Mouse (Mus musculus) neural tube, embryonic 12.5 days (tissue): Measurements from ENCODE around the gene Daxx. TPM values are rescaled to one million over a fixed set of nuclear protein-coding genes. Genes with fewer than 3 reads are reported as not detected.

Experiments used
- ATAC-seq: fragments of 200-750 bp; cut with Nextera tagmentation; 2 replicates; pipeline ENCODE4 v1.8.0; 2017; ENCODE audit warnings: low read depth, mild to moderate bottlenecking, moderate TSS enrichment, moderate library complexity; ENCODE audit not compliant: low FRiP score
- H3K27ac ChIP-seq: fragments of 300-500 bp; sonication (generic); 2 replicates; pipeline ENCODE4 v1.5.1; 2016
- H3K27me3 ChIP-seq: fragments of 300-500 bp; sonication (generic); replicated peaks from 2 replicates; pipeline ENCODE4 v1.6.1; 2016; ENCODE audit warnings: mild to moderate bottlenecking
- H3K36me3 ChIP-seq: fragments of 300-500 bp; sonication (generic); 2 replicates; pipeline ENCODE4 v1.6.1; 2016; ENCODE audit warnings: mild to moderate bottlenecking
- H3K4me1 ChIP-seq: fragments of 300-500 bp; sonication (generic); 2 replicates; pipeline ENCODE4 v1.6.1; 2016
- H3K4me2 ChIP-seq: fragments of 300-500 bp; sonication (generic); replicated peaks from 2 replicates; pipeline ENCODE4 v1.6.1; 2016; ENCODE audit warnings: mild to moderate bottlenecking
- H3K4me3 ChIP-seq: fragments of 300-500 bp; sonication (generic); 2 replicates; pipeline ENCODE4 v1.5.1; 2016
- H3K9ac ChIP-seq: fragments of 300-500 bp; sonication (generic); 2 replicates; pipeline ENCODE4 v1.6.1; 2016; ENCODE audit warnings: mild to moderate bottlenecking
- H3K9me3 ChIP-seq: fragments of 300-500 bp; sonication (generic); 2 replicates; pipeline ENCODE4 v1.6.1; 2016; ENCODE audit warnings: mild to moderate bottlenecking
- whole genome bisulfite sequencing: fragments of 180-500 bp; shearing (Covaris S2); methylation state at CpG from one replicate; pipeline ENCODE4 v1.1.7; 2016; 5-methylcytosine and 5-hydroxymethylcytosine counted together
- polyA plus RNA-seq: library from polyadenylated mRNA; unstranded; fragments of >200 nt; fragmentation: Nextera tagmentation; extraction: Ambion mirVana; gene quantifications from 2 replicates; pipeline ENCODE4 v1.2.1, GENCODE M21; 2016

Gene Daxx
- polyA plus RNA-seq, 1 experiment from 2014 or later: 60.3 TPM

- WGBS: under 1% methylated on average over 75 of the region's 80 CpGs
- peak; percentile 82 for ATAC-seq
- peak within 1 kb of the TSS; percentile 82 for H3K4me3 ChIP-seq
- peak within 1 kb of the TSS; percentile 98 for H3K4me2 ChIP-seq
- H3K27me3 ChIP-seq: no peaks in the 10 kb centered on the region; the same call in 1 of the 2 replicates
- H3K4me1 ChIP-seq: peaks cover 21% of the 10 kb centered on the region
- H3K27ac ChIP-seq: peak within 1 kb of the TSS; percentile 94
- H3K36me3 ChIP-seq: peaks cover 43% of the 10 kb centered on the region
- no peaks in the 10 kb centered on the region for H3K9me3 ChIP-seq
- peak within 1 kb of the TSS; percentile 88 for H3K9ac ChIP-seq
Observed at GRCm38 (mm10) chr17:33929371-33930279, 20.4 kb downstream of the Daxx start, which contains the start of gene Rgl2. Gene Rgl2 (plus strand): TSS chr17:33929543.

- H3K9ac ChIP-seq: peak overlapping the region; percentile 88
- H3K4me2 ChIP-seq: peak overlapping the region; percentile 98
- peaks cover 21% of the 10 kb centered on the region for H3K4me1 ChIP-seq
- WGBS: under 1% methylated on average over 45 of the region's 45 CpGs
- H3K4me3 ChIP-seq: peak overlapping the region; percentile 82
- ATAC-seq: no peak; the same call in 1 of the 2 replicates
- peak overlapping the region; percentile 94 for H3K27ac ChIP-seq
- H3K27me3 ChIP-seq: no peaks in the 10 kb centered on the region; the same call in 1 of the 2 replicates
- H3K36me3 ChIP-seq: peaks cover 49% of the 10 kb centered on the region
- H3K9me3 ChIP-seq: no peaks in the 10 kb centered on the region
Observed at GRCm38 (mm10) chr17:33930280-33931158, 21.3 kb downstream of the Daxx start.

- peaks cover 21% of the 10 kb centered on the region for H3K4me1 ChIP-seq
- H3K27ac ChIP-seq: no peak overlapping the region
- peaks cover 49% of the 10 kb centered on the region for H3K36me3 ChIP-seq
Observed at GRCm38 (mm10) chr17:33931159-33931866, 22.1 kb downstream of the Daxx start.

GRCm38 (mm10) chr17:33931947-33932346 is 22.7 kb downstream of the Daxx start:
- peak overlapping the region; percentile 98; the same call in 1 of the 2 replicates for H3K4me2 ChIP-seq
- H3K4me3 ChIP-seq: no peak overlapping the region
- H3K9ac ChIP-seq: no peak overlapping the region
- peaks cover 48% of the 10 kb centered on the region for H3K36me3 ChIP-seq
- H3K9me3 ChIP-seq: no peaks in the 10 kb centered on the region
- H3K27ac ChIP-seq: no peak overlapping the region
- no peak for ATAC-seq
- H3K4me1 ChIP-seq: peaks cover 21% of the 10 kb centered on the region
- H3K27me3 ChIP-seq: no peaks in the 10 kb centered on the region; the same call in 1 of the 2 replicates
- 92% methylated on average over 11 of the region's 11 CpGs for WGBS

More at GRCm38 (mm10) chr17:33931159-33931866, 22.1 kb downstream of the Daxx start:
- ATAC-seq: no peak
- Histone ChIP-seq H3K9ac (peak overlapping the region; percentile 88), H3K4me3 (peak overlapping the region; percentile 82), H3K9me3 (no peaks in the 10 kb centered on the region), H3K4me2 (peak overlapping the region; percentile 98), H3K27me3 (no peaks in the 10 kb centered on the region; the same call in 1 of the 2 replicates)
- WGBS: 31% methylated on average over 18 of the region's 18 CpGs

- ATAC-seq: no peak
- Histone ChIP-seq H3K4me3 (no peak overlapping the region), H3K4me1 (peaks cover 21% of the 10 kb centered on the region), H3K27ac (no peak overlapping the region), H3K9ac (no peak overlapping the region), H3K9me3 (no peaks in the 10 kb centered on the region), H3K4me2 (no peak overlapping the region), H3K27me3 (no peaks in the 10 kb centered on the region; the same call in 1 of the 2 replicates), H3K36me3 (peaks cover 53% of the 10 kb centered on the region)
- 90% methylated on average over 14 of the region's 14 CpGs for WGBS
Observed at GRCm38 (mm10) chr17:33932448-33932847, 23.2 kb downstream of the Daxx start.

- no peaks in the 10 kb centered on the region for H3K9me3 ChIP-seq
- no peak overlapping the region for H3K9ac ChIP-seq
- H3K4me1 ChIP-seq: peaks cover 21% of the 10 kb centered on the region
- no peaks in the 10 kb centered on the region; the same call in 1 of the 2 replicates for H3K27me3 ChIP-seq
- no peak overlapping the region for H3K27ac ChIP-seq
- WGBS: 93% methylated on average over 15 of the region's 15 CpGs
- H3K4me2 ChIP-seq: no peak overlapping the region
- H3K36me3 ChIP-seq: peaks cover 56% of the 10 kb centered on the region
- no peak overlapping the region for H3K4me3 ChIP-seq
- ATAC-seq: no peak
Observed at GRCm38 (mm10) chr17:33932970-33933369, 23.8 kb downstream of the Daxx start.

- peaks cover 61% of the 10 kb centered on the region for H3K36me3 ChIP-seq
- H3K9ac ChIP-seq: 0 out of 2 replicates have a peak overlapping the region, but pooled peaks have one; percentile 17
- no peak overlapping the region for H3K4me3 ChIP-seq
- no peak overlapping the region for H3K4me2 ChIP-seq
- H3K9me3 ChIP-seq: no peaks in the 10 kb centered on the region
- H3K4me1 ChIP-seq: peaks cover 23% of the 10 kb centered on the region
- no peaks in the 10 kb centered on the region; the same call in 1 of the 2 replicates for H3K27me3 ChIP-seq
- 89% methylated on average over 21 of the region's 21 CpGs for WGBS
- no peak for ATAC-seq
- H3K27ac ChIP-seq: no peak overlapping the region
Observed at GRCm38 (mm10) chr17:33935422-33936055, 26.3 kb downstream of the Daxx start.

- Histone ChIP-seq H3K27me3 (no peaks in the 10 kb centered on the region), H3K4me3 (no peak overlapping the region), H3K4me2 (no peak overlapping the region), H3K4me1 (peaks cover 27% of the 10 kb centered on the region), H3K36me3 (peaks cover 59% of the 10 kb centered on the region), H3K27ac (no peak overlapping the region), H3K9ac (no peak overlapping the region), H3K9me3 (no peaks in the 10 kb centered on the region)
- ATAC-seq: no peak
- 90% methylated on average over 15 of the region's 15 CpGs for WGBS
Observed at GRCm38 (mm10) chr17:33936993-33937392, 27.8 kb downstream of the Daxx start.

GRCm38 (mm10) chr17:33938783-33939182 is 29.6 kb downstream of the Daxx start:
- Histone ChIP-seq H3K36me3 (peaks cover 51% of the 10 kb centered on the region), H3K27me3 (no peaks in the 10 kb centered on the region), H3K27ac (no peak overlapping the region), H3K4me2 (peak overlapping the region; percentile 99), H3K4me3 (peak overlapping the region; percentile 5; the same call in 1 of the 2 replicates), H3K9me3 (no peaks in the 10 kb centered on the region), H3K4me1 (peaks cover 28% of the 10 kb centered on the region), H3K9ac (no peak overlapping the region; the same call in 1 of the 2 replicates)
- 81% methylated on average over 11 of the region's 11 CpGs for WGBS
- no peak for ATAC-seq

- Histone ChIP-seq H3K4me3 (peak within 1 kb of the TSS; percentile 89), H3K9me3 (no peaks in the 10 kb centered on the region), H3K4me2 (peak within 1 kb of the TSS; percentile 99), H3K9ac (peak within 1 kb of the TSS; percentile 83), H3K27ac (no peak within 1 kb of the TSS), H3K27me3 (no peaks in the 10 kb centered on the region), H3K4me1 (peaks cover 28% of the 10 kb centered on the region), H3K36me3 (peaks cover 49% of the 10 kb centered on the region)
- WGBS: under 1% methylated on average over 36 of the region's 36 CpGs
- ATAC-seq: peak; percentile 85
Observed at GRCm38 (mm10) chr17:33940206-33940805, 31.1 kb downstream of the Daxx start, which contains the start of the genes Pfdn6 and Wdr46. Gene Pfdn6 (minus strand): TSS chr17:33940343. Gene Wdr46 (plus strand): TSS chr17:33940660.
